Mouse (Mus musculus): ENCODE data around the gene Clint1. TPM values are rescaled to one million over a fixed set of nuclear protein-coding genes. Genes with fewer than 3 reads are reported as not detected.

Gene Clint1
- polyA plus RNA-seq, 1 experiment from 2014 or later, result 103 TPM

DNA sequence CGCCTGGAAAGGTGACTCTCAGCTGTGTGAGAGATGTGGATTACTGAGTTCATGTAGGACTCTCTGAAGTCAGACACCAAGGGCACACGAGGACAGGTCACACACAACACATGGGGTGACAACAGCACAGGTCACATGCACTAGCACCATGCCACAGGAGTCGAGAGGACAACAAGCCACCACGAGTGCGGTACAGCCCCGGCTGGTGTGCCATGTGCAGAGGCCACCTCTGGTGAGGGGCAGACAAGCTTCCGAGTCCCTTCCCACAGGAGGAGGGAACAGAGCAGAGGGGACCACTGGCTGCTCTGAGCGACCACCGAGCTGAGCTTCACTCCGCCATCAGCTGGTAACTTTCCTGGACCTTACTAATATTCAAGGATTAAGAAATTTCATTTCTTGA, 80.9 kb downstream of the Clint1 start:
- Histone ChIP-seq H3K36me3 (peaks cover 72% of the 10 kb centered on the region), H3K4me2 (no peak overlapping the region), H3K9ac (replicated peaks) (no peak overlapping the region), H3K27me3 (no peaks in the 10 kb centered on the region), H3K4me1 (replicated peaks) (no peaks in the 10 kb centered on the region), H3K4me3 (replicated peaks) (no peak overlapping the region), H3K9me3 (no peaks in the 10 kb centered on the region), H3K27ac (no peak overlapping the region)
- ATAC-seq (ENCODE audit: insufficient number of reproducible peaks, insufficient read depth, low FRiP score, low TSS enrichment, low read depth), result no peak
- WGBS, result 88% methylated on average over 10 of the region's 10 CpGs

DNA sequence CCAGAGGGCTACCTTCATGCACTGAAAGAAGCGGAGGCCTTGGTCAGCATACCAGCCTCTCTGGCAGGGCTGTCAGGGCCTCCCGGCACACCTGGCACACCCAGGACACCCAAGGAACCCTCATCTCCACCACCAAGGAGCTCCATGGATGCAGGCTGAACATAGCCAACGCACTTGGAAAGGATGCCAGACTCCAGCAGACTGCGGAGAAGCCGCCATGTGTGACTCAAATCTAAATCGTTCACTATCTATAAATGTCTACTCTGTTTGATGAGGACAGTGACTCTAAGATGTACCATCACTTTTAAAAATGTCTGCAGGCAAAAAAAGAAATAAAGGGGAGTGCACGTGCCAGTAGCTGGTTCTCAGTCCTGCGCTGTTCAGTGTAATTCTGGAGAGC, 85.6 kb downstream of the Clint1 start:
- 97% methylated on average over 8 of the region's 8 CpGs for WGBS
- no peaks in the 10 kb centered on the region; the same call in 1 of the 2 replicates for H3K4me1 ChIP-seq (replicated peaks)
- no peak overlapping the region for H3K9ac ChIP-seq (replicated peaks)
- H3K4me2 ChIP-seq, result no peak overlapping the region
- H3K36me3 ChIP-seq, result peaks cover 58% of the 10 kb centered on the region
- H3K9me3 ChIP-seq, result no peaks in the 10 kb centered on the region
- H3K27ac ChIP-seq, result no peak overlapping the region
- ATAC-seq (ENCODE audit: insufficient number of reproducible peaks, insufficient read depth, low FRiP score, low TSS enrichment, low read depth), result no peak
- no peak overlapping the region for H3K4me3 ChIP-seq (replicated peaks)
- H3K27me3 ChIP-seq, result no peaks in the 10 kb centered on the region

DNA sequence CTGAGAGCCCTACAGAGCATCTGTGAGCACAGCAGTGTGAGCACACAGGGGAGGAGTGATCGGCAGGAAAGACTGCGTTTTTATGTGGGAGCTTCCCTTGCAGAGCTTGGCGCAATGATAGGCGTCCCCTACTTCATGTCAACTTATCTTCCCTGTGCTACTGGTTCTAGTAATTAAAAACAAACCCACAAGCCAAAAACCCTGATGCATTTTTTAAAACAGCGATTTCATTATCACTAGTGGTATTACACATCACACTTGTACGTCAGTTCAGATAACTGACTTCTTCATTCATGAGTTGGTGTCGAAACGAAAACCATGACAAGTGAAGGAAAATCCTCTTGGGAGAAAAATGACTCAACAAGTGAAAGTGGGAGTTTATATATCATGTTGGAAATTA, 87.1 kb downstream of the Clint1 start:
- H3K4me2 ChIP-seq, result no peak overlapping the region
- no peak overlapping the region for H3K9ac ChIP-seq (replicated peaks)
- H3K4me3 ChIP-seq (replicated peaks), result no peak overlapping the region
- 93% methylated on average over 8 of the region's 8 CpGs for WGBS
- H3K4me1 ChIP-seq (replicated peaks), result peaks cover 12% of the 10 kb centered on the region
- no peak for ATAC-seq (ENCODE audit: insufficient number of reproducible peaks, insufficient read depth, low FRiP score, low TSS enrichment, low read depth)
- H3K36me3 ChIP-seq, result peaks cover 43% of the 10 kb centered on the region
- no peaks in the 10 kb centered on the region for H3K9me3 ChIP-seq
- H3K27ac ChIP-seq, result no peak overlapping the region
- no peaks in the 10 kb centered on the region for H3K27me3 ChIP-seq

DNA sequence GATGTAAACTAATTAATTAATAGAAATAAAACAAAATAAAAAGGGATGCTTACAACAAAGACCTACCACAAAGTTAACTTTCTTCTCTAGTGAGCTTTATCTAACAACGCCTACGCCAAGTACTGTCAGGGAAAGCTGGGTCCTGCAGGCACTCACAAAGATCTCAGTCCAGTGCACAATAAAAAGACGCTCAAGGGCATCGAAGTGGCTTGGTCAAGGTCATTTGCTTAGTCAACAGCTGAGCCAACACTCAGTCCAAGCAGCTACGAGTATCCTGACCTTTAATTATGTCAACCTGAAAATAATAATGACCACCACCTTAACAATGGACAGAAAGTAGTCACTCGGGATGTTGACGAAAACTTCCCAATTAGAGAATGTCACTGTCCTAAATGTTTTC, 90.4 kb downstream of the Clint1 start:
- H3K4me3 ChIP-seq (replicated peaks), result no peak overlapping the region
- no peak overlapping the region for H3K9ac ChIP-seq (replicated peaks)
- no peaks in the 10 kb centered on the region for H3K9me3 ChIP-seq
- no peaks in the 10 kb centered on the region for H3K27me3 ChIP-seq
- peaks cover 11% of the 10 kb centered on the region for H3K36me3 ChIP-seq
- ATAC-seq (ENCODE audit: insufficient number of reproducible peaks, insufficient read depth, low FRiP score, low TSS enrichment, low read depth), result no peak
- peaks cover 13% of the 10 kb centered on the region for H3K4me1 ChIP-seq (replicated peaks)
- no peak overlapping the region for H3K4me2 ChIP-seq
- WGBS, result 90% methylated on average over 7 of the region's 7 CpGs
- H3K27ac ChIP-seq, result no peak overlapping the region

DNA sequence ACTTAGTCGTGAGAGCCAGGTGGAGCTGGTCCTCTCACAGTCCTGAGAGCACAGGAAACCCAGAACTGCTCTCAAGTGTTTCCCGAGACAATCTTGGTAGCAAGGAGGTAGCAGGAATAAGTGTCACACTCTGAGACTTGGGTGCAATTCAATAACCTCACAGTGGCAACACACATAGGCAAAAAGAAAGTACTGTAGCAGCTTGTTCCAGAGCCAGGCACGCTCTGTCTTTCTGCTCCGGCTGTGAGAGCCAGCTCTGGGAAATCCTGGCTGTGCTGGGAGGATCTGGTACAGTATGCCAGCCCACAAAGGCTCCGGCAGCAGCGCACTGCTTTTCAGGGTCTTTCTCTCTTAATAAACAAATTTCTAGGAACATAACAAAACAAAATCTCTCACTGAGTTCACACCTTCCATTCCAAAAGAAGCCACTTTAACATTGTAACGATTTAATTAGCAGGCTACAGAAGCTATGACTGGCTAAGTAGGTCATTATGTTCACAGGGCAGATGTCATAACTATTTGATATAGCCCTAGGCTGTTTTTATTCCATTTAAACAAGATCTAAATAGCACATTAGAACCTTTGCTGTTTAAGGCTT, 91.4 kb downstream of the Clint1 start:
- H3K36me3 ChIP-seq, result peaks cover 5% of the 10 kb centered on the region; the same call in 1 of the 2 replicates
- ATAC-seq (ENCODE audit: insufficient number of reproducible peaks, insufficient read depth, low FRiP score, low TSS enrichment, low read depth), result no peak

DNA sequence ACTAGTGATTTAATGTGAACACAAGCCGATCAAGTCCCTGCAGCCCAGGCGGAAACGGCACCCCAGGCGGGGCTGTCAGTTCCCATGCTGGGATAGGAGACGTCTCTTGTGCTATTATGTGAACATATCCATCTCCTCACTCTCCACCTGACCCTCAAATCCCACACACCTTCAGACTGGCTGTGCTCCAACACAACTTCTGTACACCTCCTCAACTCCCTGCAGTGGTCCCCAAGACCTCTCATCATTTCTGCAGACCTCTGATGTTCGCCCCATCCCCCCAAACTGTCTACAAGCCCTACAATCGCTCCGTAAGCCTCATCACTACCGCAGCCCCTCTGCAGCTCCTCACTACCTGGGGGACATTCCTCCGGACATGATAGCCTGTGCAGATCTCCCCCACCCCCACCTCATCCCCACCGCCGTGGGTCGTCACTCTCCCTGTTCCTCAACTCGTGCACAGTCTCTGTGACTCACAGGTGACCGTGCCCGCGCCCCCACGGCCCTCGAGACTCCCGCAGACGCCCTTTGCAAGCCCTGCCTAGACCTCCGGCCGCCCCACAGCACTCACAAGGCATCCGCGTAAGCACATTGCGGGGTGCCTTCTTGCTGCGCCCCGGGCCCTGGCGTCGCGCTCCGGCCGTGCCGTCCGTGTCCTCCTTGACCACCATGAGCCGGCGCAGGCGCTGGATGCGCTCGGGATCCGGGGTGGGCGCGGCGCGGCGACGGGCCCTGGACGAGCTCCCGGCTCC, 92.2 kb downstream of the Clint1 start:
- WGBS, result under 1% methylated on average over 49 of the region's 49 CpGs
- peak; percentile 50 for ATAC-seq (ENCODE audit: insufficient number of reproducible peaks, insufficient read depth, low FRiP score, low TSS enrichment, low read depth)
- H3K9ac ChIP-seq (replicated peaks), result peak overlapping the region; percentile 84
- H3K4me1 ChIP-seq (replicated peaks), result peaks cover 13% of the 10 kb centered on the region
- no peaks in the 10 kb centered on the region for H3K27me3 ChIP-seq
- H3K4me3 ChIP-seq (replicated peaks), result peak overlapping the region; percentile 86
- peak overlapping the region; percentile 56 for H3K27ac ChIP-seq
- peaks cover 5% of the 10 kb centered on the region; the same call in 1 of the 2 replicates for H3K36me3 ChIP-seq
- no peaks in the 10 kb centered on the region for H3K9me3 ChIP-seq
- H3K4me2 ChIP-seq, result peak overlapping the region; percentile 88

More for the DNA sequence above, 91.4 kb downstream of the Clint1 start:
- no peak overlapping the region for H3K27ac ChIP-seq
- peak overlapping the region; percentile 84; the same call in 1 of the 2 replicates for H3K9ac ChIP-seq (replicated peaks)
- H3K4me2 ChIP-seq, result peak overlapping the region; percentile 88
- H3K4me3 ChIP-seq (replicated peaks), result peak overlapping the region; percentile 86
- no peaks in the 10 kb centered on the region for H3K9me3 ChIP-seq
- WGBS, result 54% methylated on average over 7 of the region's 7 CpGs
- H3K4me1 ChIP-seq (replicated peaks), result peaks cover 13% of the 10 kb centered on the region
- H3K27me3 ChIP-seq, result no peaks in the 10 kb centered on the region

DNA sequence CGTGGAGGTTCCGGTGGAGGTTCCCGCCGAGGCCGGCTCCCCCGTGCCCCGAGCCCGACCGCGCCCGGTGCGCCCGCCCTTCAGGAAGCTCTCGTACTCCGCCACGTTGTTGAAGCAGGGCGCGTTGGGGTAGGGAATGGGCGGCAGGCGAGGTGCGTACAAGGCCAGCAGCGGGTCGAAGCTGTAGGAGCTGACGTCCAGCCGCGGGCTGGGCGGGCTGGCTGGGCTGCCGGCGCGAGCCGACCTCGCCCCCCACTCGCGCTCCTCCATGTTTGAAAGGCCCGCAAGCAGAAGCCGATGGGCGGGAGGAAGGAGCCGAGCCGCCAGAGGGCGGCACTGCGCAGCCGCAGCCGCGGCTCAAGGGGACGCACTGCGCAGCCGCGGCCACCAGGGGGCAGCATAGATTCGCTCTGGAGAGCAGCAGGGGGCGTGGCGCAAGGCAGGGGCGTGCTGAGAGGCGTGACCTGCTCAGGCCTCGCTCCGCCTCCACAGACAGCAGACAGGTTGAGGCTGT, 92.8 kb downstream of the Clint1 start, which contains the start of gene Lsm11:
Gene Lsm11 (minus strand): TSS at position 293 of the 514 bp plus-strand sequence.
- Histone ChIP-seq H3K4me2 (peak within 1 kb of the TSS; percentile 88), H3K27me3 (no peaks in the 10 kb centered on the region), H3K4me1 (replicated peaks) (peaks cover 13% of the 10 kb centered on the region), H3K36me3 (peaks cover 11% of the 10 kb centered on the region), H3K9ac (replicated peaks) (peak within 1 kb of the TSS; percentile 84), H3K27ac (peak within 1 kb of the TSS; percentile 56), H3K9me3 (no peaks in the 10 kb centered on the region), H3K4me3 (replicated peaks) (peak within 1 kb of the TSS; percentile 86)
- peak; percentile 75 for ATAC-seq (ENCODE audit: insufficient number of reproducible peaks, insufficient read depth, low FRiP score, low TSS enrichment, low read depth)
- WGBS, result under 1% methylated on average over 53 of the region's 55 CpGs

DNA sequence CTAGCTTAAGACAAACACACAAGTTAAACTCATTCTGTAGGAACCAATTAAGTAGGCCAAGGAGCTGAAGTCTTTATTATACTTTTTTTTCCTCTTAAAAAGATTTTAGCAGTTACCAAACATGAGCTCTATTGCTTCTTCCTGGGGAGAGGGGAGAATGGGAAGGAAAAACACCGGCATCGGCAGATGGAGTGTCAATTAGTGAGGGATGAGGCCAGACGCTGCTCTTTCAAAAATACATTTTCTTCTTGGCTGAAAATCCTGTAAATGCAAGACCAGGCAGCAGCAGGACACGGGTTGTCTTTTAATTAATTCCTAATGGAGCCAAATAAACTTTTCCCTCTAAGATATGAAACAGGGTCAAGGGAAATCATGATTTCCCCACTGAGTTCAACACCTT, 94.9 kb downstream of the Clint1 start:
- H3K4me3 ChIP-seq (replicated peaks), result no peak overlapping the region
- H3K9me3 ChIP-seq, result no peaks in the 10 kb centered on the region
- H3K9ac ChIP-seq (replicated peaks), result no peak overlapping the region
- 81% methylated on average over 4 of the region's 4 CpGs for WGBS
- no peak overlapping the region for H3K4me2 ChIP-seq
- H3K27ac ChIP-seq, result no peak overlapping the region
- ATAC-seq (ENCODE audit: insufficient number of reproducible peaks, insufficient read depth, low FRiP score, low TSS enrichment, low read depth), result no peak
- H3K36me3 ChIP-seq, result peaks cover 25% of the 10 kb centered on the region
- H3K4me1 ChIP-seq (replicated peaks), result peaks cover 13% of the 10 kb centered on the region
- no peaks in the 10 kb centered on the region for H3K27me3 ChIP-seq

DNA sequence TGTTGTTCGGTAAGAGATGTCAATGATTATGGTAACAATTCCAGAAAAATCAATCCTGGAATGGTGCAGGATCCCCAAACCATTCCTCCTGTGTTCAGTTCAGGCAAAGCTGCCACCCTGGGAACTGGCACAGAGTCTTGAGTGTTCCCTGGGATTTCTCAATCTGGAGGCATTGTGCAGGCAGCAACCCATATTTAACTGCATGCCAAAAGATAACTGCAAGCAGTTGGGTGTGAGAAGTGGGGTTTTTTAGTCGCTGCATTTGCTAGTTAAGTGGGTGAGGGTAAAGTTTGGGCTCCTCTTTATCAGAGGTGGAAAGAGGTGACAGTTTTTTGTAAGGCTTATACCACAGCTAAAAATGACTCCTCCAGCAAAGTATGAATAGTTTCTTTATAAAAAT, 95.6 kb downstream of the Clint1 start:
- peaks cover 13% of the 10 kb centered on the region for H3K4me1 ChIP-seq (replicated peaks)
- no peaks in the 10 kb centered on the region for H3K9me3 ChIP-seq
- no peaks in the 10 kb centered on the region for H3K27me3 ChIP-seq
- H3K4me3 ChIP-seq (replicated peaks), result no peak overlapping the region
- H3K36me3 ChIP-seq, result peaks cover 30% of the 10 kb centered on the region
- no peak overlapping the region for H3K4me2 ChIP-seq
- H3K9ac ChIP-seq (replicated peaks), result no peak overlapping the region
- WGBS, result 84% methylated on average over 2 of the region's 2 CpGs
- no peak for ATAC-seq (ENCODE audit: insufficient number of reproducible peaks, insufficient read depth, low FRiP score, low TSS enrichment, low read depth)
- no peak overlapping the region for H3K27ac ChIP-seq

DNA sequence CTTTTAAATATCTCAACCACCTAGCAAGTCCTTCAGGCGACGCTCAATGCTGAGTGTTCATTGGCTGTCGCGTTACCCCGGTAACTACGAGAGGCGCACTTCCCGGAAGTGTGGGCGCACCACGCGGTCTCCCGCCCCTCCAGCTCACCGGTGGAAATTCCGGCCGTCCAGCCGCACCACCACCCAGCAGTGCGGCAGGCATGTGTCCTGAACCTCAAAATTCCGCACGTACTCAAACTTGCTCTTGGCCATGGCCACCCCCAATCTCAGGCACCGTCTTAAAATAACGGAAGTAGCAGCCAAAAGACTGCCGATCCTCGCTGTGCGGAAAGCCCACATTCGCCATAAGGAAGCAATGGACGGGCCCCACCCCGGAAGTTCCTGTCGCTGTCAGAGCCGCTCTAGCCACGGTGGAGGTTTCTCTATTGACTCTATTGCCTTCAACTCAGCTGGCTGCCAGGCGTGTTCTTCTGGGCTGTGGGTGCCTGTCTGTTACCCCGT, 103.3 kb downstream of the Clint1 start, which contains the start of gene Thg1l:
Gene Thg1l (minus strand): TSS at position 368 of the 501 bp plus-strand sequence.
- Histone ChIP-seq H3K9me3 (no peaks in the 10 kb centered on the region), H3K36me3 (peaks cover 20% of the 10 kb centered on the region), H3K4me2 (peak within 1 kb of the TSS; percentile 61), H3K4me3 (replicated peaks) (peak within 1 kb of the TSS; percentile 57), H3K4me1 (replicated peaks) (no peaks in the 10 kb centered on the region), H3K9ac (replicated peaks) (peak within 1 kb of the TSS; percentile 32), H3K27ac (no peak within 1 kb of the TSS), H3K27me3 (no peaks in the 10 kb centered on the region)
- under 1% methylated on average over 32 of the region's 32 CpGs for WGBS
- peak; percentile 97 for ATAC-seq (ENCODE audit: insufficient number of reproducible peaks, insufficient read depth, low FRiP score, low TSS enrichment, low read depth)

DNA sequence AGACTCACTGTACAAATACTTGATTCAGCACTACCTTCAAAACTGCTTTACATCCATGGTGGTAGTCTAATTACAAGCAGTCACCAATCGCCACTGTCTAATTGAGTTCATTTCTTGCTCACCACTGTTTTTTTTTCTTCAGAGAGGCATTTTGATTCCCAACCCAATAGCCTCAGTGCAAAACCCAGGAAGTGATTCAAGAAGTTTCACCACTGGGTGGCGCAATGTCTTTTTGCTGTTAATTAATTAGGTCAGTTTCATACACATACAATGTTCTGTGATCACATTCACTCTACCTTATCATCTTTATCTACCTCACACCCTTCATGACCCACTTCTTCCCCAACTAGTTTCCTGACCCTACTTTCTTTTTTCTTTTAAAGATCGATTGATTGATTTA, 107.7 kb downstream of the Clint1 start:
- H3K36me3 ChIP-seq, result no peaks in the 10 kb centered on the region
- no peak overlapping the region for H3K27ac ChIP-seq
- no peaks in the 10 kb centered on the region for H3K27me3 ChIP-seq
- H3K4me2 ChIP-seq, result no peak overlapping the region
- H3K4me3 ChIP-seq (replicated peaks), result no peak overlapping the region
- no peak overlapping the region for H3K9ac ChIP-seq (replicated peaks)
- H3K9me3 ChIP-seq, result no peaks in the 10 kb centered on the region
- no peak for ATAC-seq (ENCODE audit: insufficient number of reproducible peaks, insufficient read depth, low FRiP score, low TSS enrichment, low read depth)
- H3K4me1 ChIP-seq (replicated peaks), result no peaks in the 10 kb centered on the region
- WGBS, result 73% methylated on average over 3 of the region's 3 CpGs
